Mouse (Mus musculus) ovary, postnatal 36 days (tissue): ENCODE measurements around the gene Gpr180.

Experiments
- DNase-seq: peaks from one replicate; pipeline ENCODE4 v3.0.0; 2022; ENCODE audit warnings: low spot score, mixed read lengths

The Gpr180 gene

DNA sequence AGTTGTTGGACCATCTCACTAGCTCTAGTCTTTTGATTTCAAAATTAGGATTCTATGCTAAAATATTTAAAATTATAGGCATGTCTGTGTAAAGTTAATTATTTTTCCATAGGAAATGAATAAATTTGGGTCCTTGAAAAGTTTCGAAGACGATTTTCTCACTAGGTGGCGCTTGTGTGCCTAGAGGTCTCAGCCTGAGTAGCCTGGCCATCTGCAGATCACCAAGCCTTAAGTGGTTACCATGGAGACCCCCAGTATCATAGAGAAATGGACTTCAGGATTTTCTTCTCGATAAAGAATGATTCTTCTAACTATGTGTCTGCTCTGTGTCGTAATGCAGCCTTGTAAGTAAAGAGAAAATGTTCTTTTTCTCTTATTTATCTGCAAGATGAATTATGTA is 72.7 kb downstream of the Gpr180 start:
- no peak for DNase-seq

GRCm38 (mm10) chr14:118212188-118212804 is 75.3 kb downstream of the Gpr180 start:
- no peak for DNase-seq
